Mouse (Mus musculus) cortical plate, adult 2 months (tissue): ENCODE results near the gene Sh3bp5.

ENCODE experiments used
- CTCF ChIP-seq: fragments of 200-500 bp; IDR thresholded peaks from 2 replicates; pipeline ENCODE4 v1.5.1; 2011; ENCODE audit warnings: mild to moderate bottlenecking, control low read depth, low read length; ENCODE audit not compliant: insufficient read depth; ENCODE audit errors: extremely low read depth
- POLR2A ChIP-seq: fragments of 200-500 bp; IDR thresholded peaks from 2 replicates; pipeline ENCODE4 v1.6.1; 2011; ENCODE audit warnings: mild to moderate bottlenecking, low read length, control low read depth; ENCODE audit not compliant: insufficient read depth; ENCODE audit errors: extremely low read depth

GRCm38 (mm10) chr14:31433851-31434360 lies 2.0 kb downstream of the Sh3bp5 start:
- TF ChIP-seq CTCF, result no peak
- TF ChIP-seq POLR2A, result no peak
